Comparison of ENCODE assay signal across 22 mouse cellular contexts in the genomic region with DNA sequence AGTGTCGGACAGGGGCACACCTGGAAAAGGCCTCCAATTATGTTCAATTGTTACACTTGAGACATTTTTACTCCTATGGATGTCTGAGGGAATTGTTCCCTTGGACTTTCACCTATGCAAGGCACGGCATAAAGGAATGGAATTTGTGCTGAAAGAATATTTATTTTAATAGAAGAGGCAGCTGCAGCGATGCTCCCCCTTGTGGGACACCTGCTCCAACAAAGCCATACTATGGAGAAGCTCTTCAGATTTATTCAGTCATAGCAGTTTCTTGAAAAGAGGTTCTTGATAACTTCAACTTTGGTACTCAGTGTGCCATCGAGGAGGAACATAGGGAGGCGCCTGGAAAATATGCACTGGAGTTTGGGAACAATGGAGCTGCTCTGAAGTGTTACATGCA.
"Had no signal": no experiment of that assay in that cellular context is flagged by ENCODE, and none has a peak within 500 bp of the region (broad histone marks: within the 10 kb centered on the region; RNA-seq: fewer than 3 reads in every experiment).

No protein-coding gene starts in this region.

- H3K4me2 ChIP-seq: liver, embryonic 13.5 days; midbrain, embryonic 13.5 days; neural tube, embryonic 12.5 days; neural tube, embryonic 15.5 days had no signal

- H3K27me3 ChIP-seq: liver, embryonic 13.5 days; megakaryocyte, embryonic 14.5 days; midbrain, embryonic 13.5 days; neural tube, embryonic 12.5 days; neural tube, embryonic 15.5 days had no signal

- H3K9ac ChIP-seq: liver, embryonic 13.5 days; midbrain, embryonic 13.5 days; neural tube, embryonic 12.5 days; neural tube, embryonic 15.5 days had no signal

- DNase-seq: kidney, adult 18-20 months; kidney, adult 9 months; kidney, postnatal 14 days; kidney, postnatal 4 days; layer of hippocampus, postnatal 36 days; liver, embryonic 13.5 days; lung, adult 2 months; lung, postnatal 14 days; right cerebral cortex, adult 18-20 months; right cerebral cortex, postnatal 14 days; right cerebral cortex, postnatal 4 days; thymus, adult 2 months; thymus, postnatal 14 days; thymus, postnatal 4 days had no signal

- H3K36me3 ChIP-seq: liver, embryonic 13.5 days; midbrain, embryonic 10.5 days; midbrain, embryonic 13.5 days; neural tube, embryonic 12.5 days; neural tube, embryonic 15.5 days had no signal

- H3K4me1 ChIP-seq: liver, embryonic 13.5 days; megakaryocyte, embryonic 14.5 days; midbrain, embryonic 10.5 days; midbrain, embryonic 13.5 days; neural tube, embryonic 12.5 days; neural tube, embryonic 15.5 days had no signal

- H3K9me3 ChIP-seq: liver, embryonic 13.5 days; megakaryocyte, embryonic 14.5 days; midbrain, embryonic 10.5 days; midbrain, embryonic 13.5 days; neural tube, embryonic 12.5 days; neural tube, embryonic 15.5 days had no signal

- H3K4me3 ChIP-seq: left cerebral cortex, adult 2 months; liver, embryonic 13.5 days; megakaryocyte, embryonic 14.5 days; midbrain, embryonic 10.5 days; midbrain, embryonic 13.5 days; neural tube, embryonic 12.5 days; neural tube, embryonic 15.5 days had no signal

- H3K27ac ChIP-seq: left cerebral cortex, adult 2 months; liver, embryonic 13.5 days; macrophage; midbrain, embryonic 10.5 days; midbrain, embryonic 13.5 days; neural tube, embryonic 12.5 days; neural tube, embryonic 15.5 days; stomach, postnatal 0 days had no signal
